Mouse (Mus musculus) heart, adult 2 months (tissue): ENCODE data around the gene B2m.

ENCODE experiments used
- CTCF ChIP-seq: fragments of 200-600 bp; IDR thresholded peaks from 2 replicates; pipeline ENCODE4 v1.8.1; 2022; ENCODE audit warnings: antibody characterized with exemption, mild to moderate bottlenecking, moderate library complexity
- EP300 ChIP-seq: fragments of 200-500 bp; IDR thresholded peaks from 2 replicates; pipeline ENCODE4 v1.6.1; 2011; ENCODE audit warnings: low read depth, low read length, control low read depth; ENCODE audit not compliant: insufficient read depth
- POLR2A ChIP-seq: fragments of 200-500 bp; IDR thresholded peaks from 2 replicates; pipeline ENCODE4 v1.6.1; 2011; ENCODE audit warnings: mild to moderate bottlenecking, low read depth, low read length, control low read depth; ENCODE audit not compliant: insufficient read depth

GRCm38 (mm10) chr2:122194509-122194929 is 47.0 kb downstream of the B2m start:
- peak; percentile 78 for TF ChIP-seq CTCF
- TF ChIP-seq EP300 = no peak
- no peak for TF ChIP-seq POLR2A
